Mouse (Mus musculus) cerebellum, adult 9-11 months (tissue): ENCODE results near the gene Scube1.
A peak's percentile ranks its signal among the peaks of the same experiment; 100 is the strongest.

ENCODE experiments used
- DNase-seq: peaks from one replicate; pipeline ENCODE4 v3.0.0; 2022

Gene Scube1

GRCm38 (mm10) chr15:83724886-83725269 lies at the start of gene Scube1:
Gene Scube1, minus strand, starts transcription at chr15:83725021.
- peak; percentile 35 for DNase-seq

DNA sequence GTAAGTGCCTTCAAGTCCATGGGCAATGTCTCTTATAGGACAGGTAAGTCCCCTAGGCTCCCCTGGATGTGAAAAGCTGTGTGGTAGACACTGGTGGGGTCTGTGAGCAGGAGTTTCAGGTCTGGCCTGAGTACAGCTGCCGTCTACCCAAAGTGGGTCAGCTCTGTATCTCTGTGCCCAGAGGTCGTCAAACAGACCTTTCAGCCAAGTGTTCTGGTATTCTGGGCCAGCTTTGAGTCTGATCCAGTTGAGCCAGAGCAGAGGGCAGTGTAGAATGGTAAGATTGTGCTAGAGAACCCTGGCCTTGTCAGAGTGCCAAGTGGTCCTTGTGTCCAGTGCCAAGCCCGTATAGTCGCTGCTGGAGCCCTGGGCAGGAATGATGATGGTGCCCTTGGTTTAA lies 48.1 kb upstream of the Scube1 start:
- DNase-seq: peak; percentile 16

DNA sequence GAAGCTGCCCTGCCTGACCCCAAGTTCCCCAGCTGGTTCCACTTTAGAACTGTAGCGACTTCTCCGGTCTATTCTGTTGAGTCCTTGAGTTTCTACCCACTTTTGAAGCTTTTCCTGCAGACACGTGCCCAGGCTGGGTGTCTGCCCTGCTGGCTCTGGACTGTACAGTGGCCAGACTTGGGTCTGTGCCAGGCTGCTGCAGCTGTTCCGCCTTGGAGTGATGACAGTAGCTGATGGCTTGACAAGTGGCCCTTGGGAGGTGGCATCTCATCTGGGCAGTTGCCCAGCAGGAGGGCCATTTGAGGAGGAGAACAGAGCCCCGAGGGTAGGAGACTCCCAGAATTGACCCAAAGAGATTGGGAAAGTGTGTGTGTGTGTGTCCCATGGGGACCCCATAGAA lies 47.6 kb upstream of the Scube1 start:
- DNase-seq: peak; percentile 30

- peak; percentile 75 for DNase-seq
These were observed 46.7 kb upstream of the Scube1 start for GRCm38 (mm10) chr15:83771346-83772053.

DNA sequence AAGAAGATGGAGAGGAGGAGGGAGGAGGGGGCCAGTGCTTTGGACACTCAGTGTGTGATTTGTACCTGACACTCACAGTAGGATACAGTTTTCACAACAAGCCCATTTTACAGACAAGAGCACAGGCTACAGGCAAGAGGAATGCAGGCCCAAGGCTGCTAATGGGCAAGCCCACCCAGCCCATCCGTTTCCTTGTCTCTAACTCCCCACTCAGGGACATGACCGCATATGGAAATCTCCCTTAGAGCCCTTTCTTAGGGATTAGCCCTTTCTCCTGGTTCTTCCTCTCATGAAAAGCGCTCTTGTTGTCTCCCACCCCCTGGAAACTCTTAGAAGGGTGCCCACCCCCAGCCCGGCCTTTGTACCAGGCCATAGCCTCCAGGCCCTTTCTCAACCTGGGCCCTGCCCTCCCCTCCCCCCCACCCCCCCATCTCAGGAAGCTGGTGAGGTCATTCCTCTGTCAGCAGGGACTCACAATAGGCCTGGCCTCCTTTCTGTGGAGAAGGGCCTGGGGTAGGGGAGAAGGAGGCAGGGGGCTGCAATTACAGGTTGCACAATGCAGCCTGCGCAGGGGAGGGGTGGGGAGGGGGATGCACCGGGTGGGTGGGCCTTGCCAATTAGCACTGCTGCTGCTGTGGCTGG lies 40.7 kb upstream of the Scube1 start:
- DNase-seq: no peak

DNA sequence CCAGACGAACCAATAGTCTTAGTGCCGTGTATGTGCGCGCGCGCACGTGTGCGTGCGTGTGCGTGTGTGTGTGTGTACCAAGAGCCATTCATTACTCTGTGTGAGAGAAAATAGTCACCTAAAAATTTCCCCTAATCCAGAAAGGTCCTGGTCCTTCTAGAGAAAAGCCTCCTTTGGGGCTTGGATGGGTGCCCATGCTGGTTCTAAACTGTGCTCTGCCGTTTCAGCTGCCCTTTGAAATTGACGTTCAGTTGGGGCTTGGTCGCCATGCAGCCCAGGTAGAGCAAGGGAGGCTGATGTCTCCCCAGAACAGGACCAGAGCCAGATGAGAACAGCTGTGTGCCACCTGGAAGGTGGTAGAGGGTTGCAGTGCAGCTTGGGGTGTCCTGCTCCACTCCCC lies 36.7 kb upstream of the Scube1 start:
- no peak for DNase-seq

- DNase-seq: no peak
These were observed 35.9 kb upstream of the Scube1 start for GRCm38 (mm10) chr15:83760683-83761082.

GRCm38 (mm10) chr15:83758958-83759357 lies 34.1 kb upstream of the Scube1 start:
- no peak for DNase-seq

- DNase-seq: no peak
These were observed 31.9 kb upstream of the Scube1 start for GRCm38 (mm10) chr15:83756742-83757141.

- no peak for DNase-seq
These were observed 24.6 kb upstream of the Scube1 start for GRCm38 (mm10) chr15:83749436-83749835.

GRCm38 (mm10) chr15:83748986-83749385 lies 24.2 kb upstream of the Scube1 start:
- DNase-seq: no peak

DNA sequence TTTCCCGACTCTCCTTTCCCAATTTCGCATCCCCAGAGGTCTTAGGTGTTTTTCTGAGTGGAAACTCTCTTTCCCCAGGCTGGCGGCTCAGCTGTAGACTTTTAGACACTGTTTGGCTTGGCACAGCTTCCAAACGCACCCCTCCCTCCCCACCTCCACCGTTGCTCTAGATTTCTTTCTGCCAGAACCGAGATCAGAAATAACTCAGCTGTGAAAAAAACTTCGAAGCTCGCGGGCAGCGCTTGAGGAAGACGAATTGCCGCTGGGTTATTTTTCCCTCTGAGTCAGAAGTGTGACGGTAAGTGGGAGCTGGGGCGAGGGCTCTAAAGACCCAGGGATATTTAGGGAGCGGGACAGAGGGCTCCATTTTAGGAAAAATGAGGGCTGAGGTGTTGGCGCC lies 21.5 kb upstream of the Scube1 start:
- DNase-seq: no peak

DNA sequence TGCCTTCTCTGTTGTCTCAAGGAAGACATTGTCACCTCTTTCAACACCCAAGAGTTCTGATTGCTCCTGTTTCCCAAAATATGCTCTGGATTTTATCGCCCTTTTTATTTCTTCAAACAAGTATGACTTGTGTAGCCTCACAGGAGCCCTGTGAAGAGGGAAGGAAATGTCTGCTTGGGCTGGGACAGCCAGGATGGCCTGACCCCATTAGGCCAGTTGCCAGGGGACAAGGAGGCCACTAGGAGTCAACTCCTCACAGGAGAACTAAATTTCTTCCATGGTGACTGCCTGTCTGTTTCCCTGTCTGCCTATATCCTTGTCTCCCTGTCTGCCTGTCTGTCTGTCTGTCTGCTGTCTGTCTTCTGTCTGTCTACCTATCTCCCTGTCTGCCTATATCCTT lies 17.2 kb upstream of the Scube1 start:
- no peak for DNase-seq

DNA sequence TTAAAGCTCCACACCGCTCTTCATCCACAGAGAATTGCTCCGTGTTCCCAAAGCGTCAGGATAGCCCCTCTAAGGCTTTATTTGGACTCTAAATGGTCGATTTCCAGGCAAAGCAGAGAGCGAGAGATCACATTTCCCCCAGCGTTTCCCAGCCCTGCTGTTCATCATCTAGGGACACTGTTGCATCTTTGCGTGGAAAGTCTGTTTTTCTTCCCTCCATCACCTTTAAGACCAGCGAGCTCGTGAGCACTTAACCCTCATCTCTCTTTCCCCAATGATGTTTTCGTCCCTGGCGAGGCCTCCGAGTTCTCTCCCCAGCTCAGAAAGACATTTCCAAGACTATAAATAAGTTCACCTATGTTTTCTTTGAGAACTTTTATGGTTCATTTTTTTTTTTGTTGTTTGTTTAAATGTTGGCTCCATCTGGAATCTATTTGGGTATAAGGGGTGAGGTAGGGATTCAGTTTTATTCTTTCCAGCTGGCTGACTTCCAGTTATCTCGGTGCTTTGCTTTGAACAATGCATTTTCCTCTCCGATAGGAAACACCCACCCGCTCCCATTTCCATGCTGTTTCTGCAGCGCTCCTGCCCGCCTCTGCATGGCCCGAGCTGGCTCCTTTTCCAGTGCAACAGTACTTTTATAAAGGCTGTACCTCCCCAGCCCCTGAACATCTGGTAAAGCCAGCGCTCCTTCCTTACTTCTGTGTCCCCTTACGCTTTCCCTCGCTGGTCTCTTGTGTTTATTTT lies 16.0 kb upstream of the Scube1 start:
- DNase-seq: no peak

DNA sequence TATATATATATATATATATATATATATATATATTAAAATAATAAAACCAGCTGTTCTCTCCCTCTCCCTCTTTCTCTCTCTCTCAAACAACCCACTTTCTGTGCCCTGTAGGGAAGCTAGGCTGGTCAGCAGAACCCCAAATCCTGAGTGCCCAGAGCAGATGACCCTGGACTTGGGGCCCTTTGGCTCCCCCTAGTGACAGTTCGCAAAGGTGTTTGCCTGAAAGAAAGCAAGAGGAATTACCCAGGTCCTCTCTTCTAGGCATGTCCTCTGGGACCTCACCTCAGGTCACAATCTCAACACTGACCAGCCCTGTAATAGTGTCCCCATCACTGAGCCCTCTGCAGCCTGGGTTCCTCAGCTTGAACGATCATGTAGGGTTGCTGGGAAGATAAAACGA lies 2.8 kb upstream of the Scube1 start:
- no peak for DNase-seq

DNA sequence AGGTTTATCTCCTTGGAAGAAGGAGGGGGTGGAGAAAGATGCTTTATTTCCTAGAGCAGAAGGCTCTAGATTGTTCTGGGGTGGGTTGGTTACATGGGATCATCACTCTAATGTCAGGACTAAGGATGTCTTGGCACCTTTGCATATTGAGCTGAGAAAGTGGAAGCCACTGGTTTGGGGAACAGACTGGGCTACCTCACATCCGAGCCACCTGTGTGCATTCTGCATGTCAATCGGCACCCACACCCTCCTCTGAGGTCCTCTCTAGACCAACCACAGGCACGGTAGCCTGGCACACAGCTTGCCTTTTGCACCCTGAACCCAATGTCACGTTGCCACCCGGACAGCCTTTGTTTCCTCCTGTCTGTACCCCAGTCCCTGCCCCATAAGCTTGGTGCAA lies 1.9 kb upstream of the Scube1 start:
- DNase-seq: no peak

- DNase-seq: no peak
These were observed 857 bp upstream of the Scube1 start for GRCm38 (mm10) chr15:83725556-83726200.

DNA sequence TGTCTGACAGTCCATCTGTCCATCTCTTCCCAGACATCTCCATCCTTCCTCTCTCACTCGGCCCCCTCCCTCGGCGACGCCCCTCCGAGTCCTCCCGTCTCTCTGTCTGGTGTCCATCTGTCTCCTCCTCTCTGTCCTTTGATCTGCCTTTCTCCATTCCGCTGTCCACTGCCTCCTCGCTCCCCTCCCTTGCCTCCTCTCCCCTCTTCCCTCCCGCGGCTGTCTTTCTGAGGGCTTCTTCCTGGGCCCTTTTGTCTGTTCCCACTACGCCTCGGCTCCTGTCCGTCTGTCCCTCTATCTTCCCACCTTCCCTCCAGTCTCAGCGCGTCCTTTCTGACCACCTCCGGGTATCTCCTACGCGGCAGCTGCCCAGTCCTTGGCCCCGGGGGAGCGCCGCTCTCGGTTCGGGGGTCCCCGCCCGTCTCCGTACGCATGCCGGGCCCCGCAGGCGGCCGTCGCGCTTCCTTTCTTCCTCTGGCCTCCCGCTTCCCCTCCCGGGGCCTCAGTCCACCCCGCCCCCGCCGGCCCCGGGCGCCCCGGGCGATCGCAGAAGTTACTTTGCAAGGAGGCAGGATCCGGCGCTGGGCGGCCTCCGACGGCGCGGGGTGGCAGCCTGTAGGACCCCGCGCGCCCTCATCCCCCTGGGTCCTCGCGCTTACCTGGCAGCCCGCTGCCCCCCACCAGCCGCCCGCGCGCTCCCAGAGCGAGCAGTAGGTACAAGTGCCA lies 498 bp downstream of the Scube1 start:
- no peak for DNase-seq

GRCm38 (mm10) chr15:83715582-83716228 lies 9.1 kb downstream of the Scube1 start:
- no peak for DNase-seq

GRCm38 (mm10) chr15:83712798-83713197 lies 12.0 kb downstream of the Scube1 start:
- no peak for DNase-seq

DNA sequence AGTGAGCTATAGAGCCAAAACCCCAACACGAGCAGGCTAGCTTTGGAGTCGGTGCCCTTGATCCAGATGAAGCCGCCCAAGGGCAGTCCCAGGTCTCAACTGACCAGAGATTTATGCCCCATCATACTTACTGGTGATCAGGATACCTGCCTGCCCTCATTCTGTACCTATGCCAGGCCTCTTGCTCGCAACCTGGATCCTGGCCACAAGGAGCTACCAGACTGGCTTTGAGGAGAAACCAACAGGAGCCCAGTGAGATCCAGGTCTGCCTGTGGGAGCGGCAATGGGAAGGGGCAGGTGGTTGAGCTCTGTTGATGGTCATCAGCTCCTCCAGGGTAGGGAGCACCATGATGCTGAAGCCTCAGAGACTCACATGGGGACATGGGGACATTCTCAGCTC lies 12.5 kb downstream of the Scube1 start:
- no peak for DNase-seq
